Comparison of ENCODE assay signal across 9 mouse cellular contexts in the genomic region with DNA sequence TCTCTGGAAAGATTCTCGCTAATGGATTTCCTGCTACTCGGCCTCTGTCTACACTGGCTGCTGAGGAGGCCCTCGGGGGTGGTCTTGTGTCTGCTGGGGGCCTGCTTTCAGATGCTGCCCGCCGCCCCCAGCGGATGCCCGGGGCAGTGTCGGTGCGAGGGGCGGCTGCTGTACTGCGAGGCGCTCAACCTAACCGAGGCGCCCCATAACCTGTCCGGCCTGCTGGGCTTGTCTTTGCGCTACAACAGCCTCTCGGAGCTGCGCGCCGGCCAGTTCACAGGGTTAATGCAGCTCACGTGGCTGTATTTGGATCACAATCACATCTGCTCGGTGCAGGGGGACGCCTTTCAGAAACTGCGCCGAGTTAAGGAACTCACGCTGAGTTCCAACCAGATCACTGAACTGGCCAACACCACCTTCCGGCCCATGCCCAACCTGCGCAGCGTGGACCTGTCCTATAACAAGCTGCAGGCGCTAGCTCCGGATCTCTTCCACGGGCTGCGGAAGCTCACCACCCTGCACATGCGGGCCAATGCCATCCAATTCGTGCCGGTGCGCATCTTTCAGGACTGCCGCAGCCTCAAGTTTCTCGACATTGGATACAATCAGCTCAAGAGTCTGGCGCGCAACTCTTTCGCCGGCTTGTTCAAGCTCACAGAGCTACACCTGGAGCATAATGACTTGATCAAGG. TPM values are rescaled to one million over a fixed set of nuclear protein-coding genes. Genes with fewer than 3 reads are reported as not detected.
DNase-seq lines count a peak whose midpoint lies in the region; ATAC-seq and TF ChIP-seq lines count a peak whose summit lies in the region.
"Had no signal": no experiment of that assay in that cellular context is flagged by ENCODE, and none has a peak within 500 bp of the region (broad histone marks: within the 10 kb centered on the region; RNA-seq: fewer than 3 reads in every experiment).

No protein-coding gene starts in this region.

- H3K36me3 ChIP-seq in hindbrain, embryonic 12.5 days, result no peaks in the 10 kb centered on the region

- intact Hi-C loops in left cerebral cortex, postnatal 4 days (cut with DNase I), result loop anchor here (10.0 kb wide), 1 partner anchor 331 kb away; no protein-coding TSS in a partner anchor

- peaks cover 21% of the 10 kb centered on the region; the same call in 1 of the 2 replicates for H3K4me1 ChIP-seq in hindbrain, embryonic 12.5 days
- H3K4me1 ChIP-seq in olfactory bulb, adult 2 months (ENCODE audit: control insufficient read depth, insufficient read depth, low read length), result peaks cover 18% of the 10 kb centered on the region

- H3K4me2 ChIP-seq in hindbrain, embryonic 12.5 days (replicated peaks), result peak overlapping the region; percentile 89

- peak overlapping the region; percentile 65 for H3K9ac ChIP-seq in hindbrain, embryonic 12.5 days

- H3K27me3 ChIP-seq in hindbrain, embryonic 12.5 days, result peaks cover 19% of the 10 kb centered on the region

- H3K27ac ChIP-seq in hindbrain, embryonic 12.5 days, result peak overlapping the region; percentile 82
- no peak overlapping the region for H3K27ac ChIP-seq in olfactory bulb, adult 2 months (ENCODE audit: insufficient read depth, low read depth, low read length)

- ATAC-seq in hindbrain, embryonic 12.5 days (ENCODE audit: low FRiP score), result peak; percentile 71

- peak overlapping the region; percentile 53 for H3K4me3 ChIP-seq in hindbrain, embryonic 12.5 days
- H3K4me3 ChIP-seq in olfactory bulb, adult 2 months (ENCODE audit: insufficient read depth, low read depth, low read length), result peak overlapping the region; percentile 61

- DNase-seq in layer of hippocampus, adult 11-12 months (ENCODE audit: low spot score), result peak; percentile 45
- DNase-seq in layer of hippocampus, adult 9-10 months (ENCODE audit: low spot score), result no peak
- DNase-seq in cerebellum, postnatal 4 days (ENCODE audit: low spot score in 2 of 2), result peak; percentile 25 to 32
- peak; percentile 45 for DNase-seq in left cerebral cortex, postnatal 4 days
- no peak for DNase-seq in thymus, postnatal 10 days (ENCODE audit: low spot score in 2 of 2)
- DNase-seq in B cell, adult 2 months, result no peak

- no peak for TF ChIP-seq POLR2A in olfactory bulb, adult 2 months (IDR thresholded peaks at IDR 0.05; ENCODE audit: insufficient read depth, low read depth, low read length)

- no peak for TF ChIP-seq CTCF in olfactory bulb, adult 2 months (IDR thresholded peaks at IDR 0.05; ENCODE audit: insufficient read depth, low read depth, low read length)

- WGBS in hindbrain, embryonic 12.5 days, result under 1% methylated on average over 43 of the region's 43 CpGs
- WGBS in olfactory bulb, adult 2 months, result under 1% methylated on average over 43 of the region's 43 CpGs

- no peaks in the 10 kb centered on the region for H3K9me3 ChIP-seq in hindbrain, embryonic 12.5 days (replicated peaks)

RNA-seq across cellular contexts. Expression of gene Lrrtm1, which starts 1.2 kb away (rescaled TPM):
- polyA plus RNA-seq in hindbrain, embryonic 12.5 days (2016; fragmentation: Nextera tagmentation; extraction: Ambion mirVana), result 20.6 and 21.7 TPM in 2 replicates
- 10 to 100 TPM; 66.6 to 67.0 TPM for total RNA-seq in left cerebral cortex, postnatal 4 days (2021)
- polyA plus RNA-seq in olfactory bulb, adult 2 months (2012; ENCODE audit: insufficient read depth, insufficient read length, low replicate concordance, missing spikeins), result not detected in 2 replicates
- total RNA-seq: liver, adult 2 months had no signal
- polyA plus RNA-seq: liver, adult 2 months had no signal

Comparison
In these comparisons a context has a peak if more than half of its experiments do, and no peak if none do; other contexts are left out.
1. DNase-seq: peak in layer of hippocampus, adult 11-12 months (single experiment), cerebellum, postnatal 4 days (2 of 2) and left cerebral cortex, postnatal 4 days (single experiment); none in layer of hippocampus, adult 9-10 months (single experiment), thymus, postnatal 10 days (0 of 2) and B cell, adult 2 months (0 of 2).
2. RNA of gene Lrrtm1, which starts 1.2 kb away (polyA plus RNA-seq): 20.6 to 21.7 TPM in hindbrain, embryonic 12.5 days; not detected in olfactory bulb, adult 2 months; every median in the first group is over 10 times any median in the second.